Mouse (Mus musculus): ENCODE measurements around the gene Prr12.

- TF ChIP-seq HCFC1 (IDR thresholded peaks at IDR 0.05; ENCODE audit: borderline replicate concordance, insufficient read depth, low read length) (no peak), ZNF384 (IDR thresholded peaks at IDR 0.05; ENCODE audit: low read depth, low read length) (no peak), CHD2 (IDR thresholded peaks at IDR 0.05; ENCODE audit: low read depth, low read length) (no peak), MAFK (IDR thresholded peaks at IDR 0.05; ENCODE audit: insufficient read depth, low read depth, low read length) (no peak)
These were observed 4.4 kb downstream of the Prr12 start for GRCm38 (mm10) chr7:45048001-45048890.

All from ES-E14 (cell line).